Mouse (Mus musculus) forebrain, embryonic 15.5 days (tissue): ENCODE data around the gene Cdca7l. TPM values are rescaled to one million over a fixed set of nuclear protein-coding genes. Genes with fewer than 3 reads are reported as not detected.
"Not testable (repeated sequence)": the region's sequence is repeated elsewhere in the genome, so short reads cannot be mapped to it uniquely, and the experiment has no call there.

Source experiments
- ATAC-seq: fragments of 200-750 bp; cut with Nextera tagmentation; replicated peaks from 2 replicates; pipeline ENCODE4 v1.8.0; 2017; ENCODE audit warnings: mild to moderate bottlenecking, moderate TSS enrichment, moderate library complexity
- H3K27ac ChIP-seq: fragments of 300-500 bp; sonication (generic); replicated peaks from 2 replicates; pipeline ENCODE4 v1.5.1; 2015; ENCODE audit warnings: mild to moderate bottlenecking, inconsistent platforms
- H3K27me3 ChIP-seq: fragments of 300-500 bp; sonication (generic); 2 replicates; pipeline ENCODE4 v1.6.1; 2015; ENCODE audit warnings: inconsistent platforms
- H3K36me3 ChIP-seq: fragments of 300-500 bp; sonication (generic); 2 replicates; pipeline ENCODE4 v1.6.1; 2015; ENCODE audit warnings: mild to moderate bottlenecking, inconsistent platforms
- H3K4me1 ChIP-seq: fragments of 300-500 bp; sonication (generic); 2 replicates; pipeline ENCODE4 v1.6.1; 2015; ENCODE audit warnings: inconsistent platforms
- H3K4me2 ChIP-seq: fragments of 300-500 bp; sonication (generic); replicated peaks from 2 replicates; pipeline ENCODE4 v1.6.1; 2015; ENCODE audit warnings: mild to moderate bottlenecking, inconsistent platforms
- H3K4me3 ChIP-seq: fragments of 300-500 bp; sonication (generic); 2 replicates; pipeline ENCODE4 v1.5.1; 2015; ENCODE audit warnings: mild to moderate bottlenecking, inconsistent platforms
- H3K9ac ChIP-seq: fragments of 300-500 bp; sonication (generic); replicated peaks from 2 replicates; pipeline ENCODE4 v1.6.1; 2015; ENCODE audit warnings: mild to moderate bottlenecking, inconsistent platforms
- H3K9me3 ChIP-seq: fragments of 300-500 bp; sonication (generic); 2 replicates; pipeline ENCODE4 v1.6.1; 2016; ENCODE audit warnings: inconsistent platforms
- WGBS: fragments of 180-500 bp; shearing (Covaris S2); methylation state at CpG from one replicate; pipeline ENCODE4 v1.1.7; 2015; ENCODE audit warnings: mixed read lengths; 5-methylcytosine and 5-hydroxymethylcytosine counted together
- polyA plus RNA-seq: library from polyadenylated mRNA; unstranded; fragments of >200 nt; fragmentation: Nextera tagmentation; extraction: Ambion mirVana; gene quantifications from 2 replicates; pipeline ENCODE4 v1.2.1, GENCODE M21; 2015

Gene Cdca7l
- polyA plus RNA-seq: 11.6 and 13.9 TPM in 2 replicates

DNA sequence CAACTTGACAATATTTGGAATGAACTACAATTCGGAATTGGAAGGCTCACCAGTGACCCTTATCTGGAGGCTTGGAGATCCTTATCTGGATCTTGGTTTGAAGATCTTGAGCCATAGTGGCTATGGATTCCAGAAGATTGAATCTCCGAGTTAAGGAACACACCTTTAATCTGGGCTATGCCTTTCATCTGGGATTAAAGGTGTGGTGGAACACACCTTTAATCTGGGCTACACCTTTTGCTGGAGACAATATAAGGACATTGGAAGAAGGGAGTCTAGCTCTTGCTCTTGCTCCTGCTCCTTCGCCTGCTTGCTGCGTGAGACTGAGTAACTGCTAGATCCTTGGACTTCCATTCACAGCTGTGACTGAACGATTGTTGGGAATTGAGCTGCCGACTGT lies at the start of gene Cdca7l:
Gene Cdca7l, plus strand, starts transcription at position 301 of the 400 bp plus-strand sequence.
- not testable (repeated sequence) for H3K9ac ChIP-seq, H3K27ac ChIP-seq, H3K36me3 ChIP-seq, H3K27me3 ChIP-seq, H3K4me3 ChIP-seq, H3K9me3 ChIP-seq, H3K4me2 ChIP-seq, ATAC-seq
- peaks cover 34% of the 10 kb centered on the region for H3K4me1 ChIP-seq
- WGBS: 100% methylated on average over 2 of the region's 6 CpGs

DNA sequence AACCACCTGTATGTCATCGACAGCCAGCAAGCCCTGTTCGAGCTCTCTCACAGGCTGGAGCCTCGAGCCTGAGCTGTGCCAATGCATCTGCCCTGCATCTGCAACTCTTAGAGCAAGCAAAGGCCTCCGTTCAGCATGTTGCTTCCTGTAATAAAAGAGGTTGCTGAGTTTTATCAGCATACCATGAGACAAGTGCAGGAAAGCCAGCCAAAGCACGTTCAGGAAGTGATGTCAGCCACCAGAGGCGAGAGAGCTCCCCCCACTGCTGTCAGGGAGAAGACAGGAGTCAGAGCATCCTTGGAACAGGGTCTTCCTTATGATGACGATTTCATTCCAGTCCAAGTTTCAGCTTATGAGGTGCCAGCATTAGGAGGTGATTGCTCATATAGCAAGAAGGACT lies 48.1 kb upstream of the Cdca7l start:
- no peak for ATAC-seq
- H3K4me2 ChIP-seq: no peak overlapping the region
- no peaks in the 10 kb centered on the region for H3K9me3 ChIP-seq
- peaks cover 12% of the 10 kb centered on the region for H3K4me1 ChIP-seq
- no peaks in the 10 kb centered on the region for H3K27me3 ChIP-seq
- WGBS: 82% methylated on average over 7 of the region's 7 CpGs
- no peak overlapping the region for H3K9ac ChIP-seq
- no peak overlapping the region for H3K27ac ChIP-seq
- H3K4me3 ChIP-seq: no peak overlapping the region
- peaks cover 5% of the 10 kb centered on the region; the same call in 1 of the 2 replicates for H3K36me3 ChIP-seq

DNA sequence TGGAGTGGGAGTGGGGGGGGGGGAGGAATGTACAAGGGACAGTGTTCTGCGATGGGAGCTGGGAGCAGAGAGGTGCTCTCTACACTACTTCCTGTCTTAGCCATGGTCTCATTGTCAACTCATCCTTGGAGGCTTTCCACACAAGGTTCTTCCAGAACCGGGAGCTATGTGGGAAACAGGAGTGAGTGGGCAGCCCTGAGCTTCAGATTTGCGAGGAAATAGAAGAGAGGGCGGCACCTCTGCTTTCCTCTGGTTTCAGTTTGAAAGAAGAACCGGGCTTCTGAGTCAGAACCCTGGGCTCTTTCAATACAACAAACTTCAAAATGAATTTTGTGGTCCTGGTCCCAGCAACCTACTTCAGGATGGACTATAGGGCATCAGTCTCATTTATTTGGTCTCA lies 43.7 kb upstream of the Cdca7l start:
- H3K4me2 ChIP-seq: no peak overlapping the region
- no peaks in the 10 kb centered on the region for H3K9me3 ChIP-seq
- 85% methylated on average over 5 of the region's 5 CpGs for WGBS
- no peak overlapping the region for H3K9ac ChIP-seq
- H3K4me1 ChIP-seq: no peaks in the 10 kb centered on the region
- peaks cover 5% of the 10 kb centered on the region; the same call in 1 of the 2 replicates for H3K36me3 ChIP-seq
- no peak overlapping the region for H3K4me3 ChIP-seq
- no peaks in the 10 kb centered on the region for H3K27me3 ChIP-seq
- H3K27ac ChIP-seq: no peak overlapping the region
- no peak for ATAC-seq

DNA sequence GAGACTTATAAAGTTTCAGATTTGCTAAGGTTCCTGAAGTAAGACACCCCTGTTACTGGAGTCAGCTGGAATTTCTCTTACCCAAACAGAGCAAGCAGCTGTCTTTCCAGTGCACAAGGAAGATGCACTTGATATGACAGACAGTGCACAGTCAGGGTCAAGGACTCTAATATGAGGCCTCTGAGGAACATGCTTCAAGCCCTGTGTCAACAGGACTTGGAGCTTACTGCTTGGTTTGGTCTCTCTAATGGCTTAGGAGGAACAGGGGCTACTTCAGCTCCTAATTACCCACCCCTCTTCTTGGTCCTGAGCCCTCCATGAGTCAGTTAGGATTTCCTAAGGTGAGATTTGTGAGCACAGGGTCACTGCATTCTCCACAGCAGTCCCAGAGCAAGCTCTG lies 43.2 kb upstream of the Cdca7l start:
- no peak overlapping the region for H3K9ac ChIP-seq
- ATAC-seq: no peak
- no peaks in the 10 kb centered on the region for H3K27me3 ChIP-seq
- H3K4me2 ChIP-seq: no peak overlapping the region
- no peaks in the 10 kb centered on the region for H3K4me1 ChIP-seq
- no peaks in the 10 kb centered on the region for H3K9me3 ChIP-seq
- H3K27ac ChIP-seq: no peak overlapping the region
- H3K4me3 ChIP-seq: no peak overlapping the region
- peaks cover 4% of the 10 kb centered on the region; the same call in 1 of the 2 replicates for H3K36me3 ChIP-seq

DNA sequence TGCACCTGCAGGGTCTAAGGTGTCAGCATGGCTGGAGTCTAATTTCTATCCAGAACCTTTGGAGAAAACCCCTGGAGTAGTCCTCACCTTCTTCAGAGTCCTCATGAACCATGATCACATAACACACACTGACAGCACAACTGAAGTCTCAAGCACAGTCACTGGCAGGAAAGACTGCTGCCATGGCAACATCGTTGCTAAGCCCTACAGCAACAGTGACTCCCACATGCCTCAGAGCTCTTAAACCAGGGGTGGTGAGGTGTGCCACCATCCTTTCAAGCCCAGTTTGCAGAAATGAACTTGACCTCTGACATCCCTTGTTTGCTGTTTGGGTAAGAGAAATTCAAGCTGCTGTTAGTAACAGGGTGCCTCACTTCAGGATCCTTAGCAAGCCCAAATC lies 42.4 kb upstream of the Cdca7l start:
- Histone ChIP-seq H3K4me3 (no peak overlapping the region), H3K27me3 (no peaks in the 10 kb centered on the region), H3K9ac (no peak overlapping the region), H3K27ac (no peak overlapping the region), H3K4me2 (no peak overlapping the region), H3K9me3 (no peaks in the 10 kb centered on the region), H3K4me1 (no peaks in the 10 kb centered on the region), H3K36me3 (no peaks in the 10 kb centered on the region; the same call in 1 of the 2 replicates)
- WGBS: 41% methylated on average over 1 of the region's 1 CpGs
- ATAC-seq: peak; percentile 67; the same call in 1 of the 2 replicates

DNA sequence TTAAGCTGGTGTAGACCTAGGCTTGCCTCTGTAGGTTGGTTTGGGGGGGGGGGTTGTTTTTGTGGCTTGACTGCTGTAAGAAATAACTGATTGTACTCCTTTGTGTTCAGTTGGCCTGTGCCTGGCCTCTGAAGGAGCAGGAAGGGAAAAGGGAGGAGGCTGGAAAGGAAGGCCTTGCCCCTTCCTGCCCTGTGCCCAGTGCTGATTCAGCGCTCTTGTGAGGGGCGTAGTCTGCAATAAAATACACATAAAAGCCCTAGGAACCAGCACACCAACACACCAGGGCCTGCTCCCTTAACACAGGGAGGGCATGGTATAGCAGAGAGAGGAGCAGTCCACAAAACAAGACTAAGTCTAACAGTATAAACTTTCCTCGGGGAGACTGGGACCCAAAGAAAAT lies 40.8 kb upstream of the Cdca7l start:
- Histone ChIP-seq H3K4me1 (no peaks in the 10 kb centered on the region), H3K36me3 (no peaks in the 10 kb centered on the region), H3K27me3 (no peaks in the 10 kb centered on the region), H3K9me3 (no peaks in the 10 kb centered on the region), H3K4me2 (no peak overlapping the region), H3K4me3 (no peak overlapping the region), H3K27ac (no peak overlapping the region), H3K9ac (no peak overlapping the region)
- 80% methylated on average over 3 of the region's 3 CpGs for WGBS
- no peak for ATAC-seq

DNA sequence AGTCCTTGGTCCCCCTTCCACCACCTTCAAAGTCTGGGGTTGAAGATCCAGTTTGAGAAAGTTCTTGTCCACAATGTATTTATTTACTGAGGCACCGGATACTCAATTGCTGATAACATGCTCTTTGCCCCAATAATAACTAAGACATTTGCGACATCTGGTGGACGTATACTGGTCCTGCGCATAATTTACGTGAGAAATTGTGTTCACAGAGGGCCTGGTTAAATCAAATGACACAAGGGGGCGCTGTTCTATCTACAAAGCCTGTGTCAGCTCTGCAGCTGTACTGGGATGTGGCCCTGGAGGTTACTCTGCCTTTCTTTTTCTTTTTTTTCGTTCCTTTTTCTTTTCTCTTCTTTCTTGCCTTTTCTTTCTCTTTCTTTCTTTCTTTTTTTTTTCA lies 39.2 kb upstream of the Cdca7l start:
- no peak overlapping the region for H3K4me3 ChIP-seq
- no peaks in the 10 kb centered on the region for H3K27me3 ChIP-seq
- WGBS: 6% methylated on average over 7 of the region's 7 CpGs
- no peaks in the 10 kb centered on the region for H3K36me3 ChIP-seq
- no peak overlapping the region for H3K9ac ChIP-seq
- no peak overlapping the region for H3K4me2 ChIP-seq
- H3K4me1 ChIP-seq: no peaks in the 10 kb centered on the region
- ATAC-seq: peak; percentile 57
- no peaks in the 10 kb centered on the region for H3K9me3 ChIP-seq
- H3K27ac ChIP-seq: no peak overlapping the region

DNA sequence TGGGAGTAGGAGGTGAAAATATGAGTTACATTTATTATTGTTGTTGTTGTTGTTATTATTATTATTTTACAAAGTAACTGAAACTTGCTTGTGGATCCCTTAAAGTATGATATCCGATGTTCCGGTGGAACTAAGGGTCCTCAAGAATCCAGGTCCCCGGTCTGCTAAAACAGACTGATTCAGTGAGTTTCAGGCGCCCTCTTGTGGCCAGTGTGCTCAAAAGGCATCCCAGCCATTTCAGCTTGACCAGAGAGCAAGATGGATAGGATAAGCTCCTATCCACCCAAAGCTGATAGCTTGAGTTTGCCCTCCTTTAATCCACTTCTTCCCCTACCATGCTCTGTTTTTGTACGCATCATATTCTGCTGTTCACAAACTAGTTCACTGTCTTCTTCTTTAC lies 35.0 kb upstream of the Cdca7l start:
- WGBS: 5% methylated on average over 5 of the region's 5 CpGs
- Histone ChIP-seq H3K9me3 (no peaks in the 10 kb centered on the region), H3K36me3 (no peaks in the 10 kb centered on the region), H3K9ac (no peak overlapping the region), H3K27ac (no peak overlapping the region), H3K4me2 (no peak overlapping the region), H3K4me1 (no peaks in the 10 kb centered on the region), H3K27me3 (no peaks in the 10 kb centered on the region), H3K4me3 (no peak overlapping the region)
- ATAC-seq: 0 out of 2 replicates have a peak, but pooled peaks have one; percentile 39

DNA sequence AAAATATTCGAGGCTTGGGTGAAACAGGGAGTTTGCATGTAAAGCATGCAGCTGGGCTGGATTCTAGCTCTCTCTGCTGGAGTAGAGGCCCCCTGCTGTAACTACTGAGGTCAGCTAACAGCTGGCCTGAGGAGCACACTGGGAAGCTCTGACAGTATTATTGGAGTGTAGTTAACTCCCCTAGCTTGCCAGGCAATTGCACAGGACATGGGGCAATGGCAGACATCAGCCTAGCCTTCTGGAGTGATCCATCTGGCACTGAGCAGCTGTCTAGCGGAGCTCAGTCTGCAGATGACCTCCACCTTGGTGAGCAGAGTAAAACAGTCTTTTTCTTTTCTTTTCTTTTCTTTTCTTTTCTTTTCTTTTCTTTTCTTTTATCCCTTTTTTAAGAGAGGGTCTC lies 33.9 kb upstream of the Cdca7l start:
- Histone ChIP-seq H3K9me3 (no peaks in the 10 kb centered on the region), H3K27me3 (no peaks in the 10 kb centered on the region), H3K4me1 (no peaks in the 10 kb centered on the region), H3K9ac (no peak overlapping the region), H3K27ac (no peak overlapping the region), H3K4me2 (no peak overlapping the region), H3K4me3 (no peak overlapping the region), H3K36me3 (no peaks in the 10 kb centered on the region)
- WGBS: 39% methylated on average over 2 of the region's 2 CpGs
- no peak for ATAC-seq

DNA sequence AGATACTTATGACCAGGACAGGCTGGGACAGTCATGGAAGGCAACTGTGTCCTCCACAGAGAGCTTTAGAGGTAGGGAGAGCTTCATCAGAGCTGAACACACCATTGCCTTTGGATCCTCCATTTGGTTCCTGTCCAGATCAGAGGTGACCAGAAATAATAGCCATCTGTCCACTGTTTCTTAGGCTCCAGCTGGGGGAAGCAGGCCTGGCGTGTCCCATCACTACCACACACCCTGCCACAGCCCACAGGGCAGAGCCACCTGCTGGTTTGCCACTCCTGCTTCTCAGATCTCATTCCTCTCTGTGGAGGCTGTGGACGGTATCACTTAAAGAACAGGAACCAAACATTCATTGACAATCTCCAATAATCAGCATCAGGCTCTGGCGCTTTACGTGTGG lies 32.9 kb upstream of the Cdca7l start:
- Histone ChIP-seq H3K36me3 (no peaks in the 10 kb centered on the region), H3K9ac (no peak overlapping the region), H3K4me1 (no peaks in the 10 kb centered on the region), H3K4me3 (no peak overlapping the region), H3K27me3 (no peaks in the 10 kb centered on the region), H3K9me3 (no peaks in the 10 kb centered on the region), H3K27ac (no peak overlapping the region), H3K4me2 (no peak overlapping the region)
- no peak for ATAC-seq
- 87% methylated on average over 4 of the region's 4 CpGs for WGBS

DNA sequence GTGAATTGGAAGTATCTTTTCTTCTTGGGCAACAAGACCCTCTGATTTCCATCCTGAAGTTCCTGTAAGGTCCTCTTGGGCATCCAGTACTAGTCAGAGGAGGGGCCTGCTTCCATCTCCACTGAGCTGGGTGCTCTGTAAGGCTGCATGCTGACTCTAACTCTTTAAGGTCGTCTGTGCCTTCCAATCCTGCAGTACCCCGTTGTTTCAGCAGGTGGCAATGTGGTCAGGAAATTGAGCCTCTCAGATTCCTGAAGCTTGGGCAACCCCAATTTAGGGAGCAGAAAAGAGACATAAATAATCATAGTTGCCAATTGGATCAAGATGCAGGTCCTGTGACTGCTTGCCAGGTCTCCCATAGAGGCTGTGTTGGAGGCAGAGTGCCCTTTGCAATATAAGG lies 31.5 kb upstream of the Cdca7l start:
- H3K9ac ChIP-seq: no peak overlapping the region
- H3K4me2 ChIP-seq: no peak overlapping the region
- H3K36me3 ChIP-seq: no peaks in the 10 kb centered on the region
- no peaks in the 10 kb centered on the region for H3K4me1 ChIP-seq
- WGBS: 2% methylated on average over 2 of the region's 2 CpGs
- ATAC-seq: peak; percentile 49; the same call in 1 of the 2 replicates
- no peak overlapping the region for H3K4me3 ChIP-seq
- H3K27ac ChIP-seq: no peak overlapping the region
- no peaks in the 10 kb centered on the region for H3K27me3 ChIP-seq
- H3K9me3 ChIP-seq: no peaks in the 10 kb centered on the region

DNA sequence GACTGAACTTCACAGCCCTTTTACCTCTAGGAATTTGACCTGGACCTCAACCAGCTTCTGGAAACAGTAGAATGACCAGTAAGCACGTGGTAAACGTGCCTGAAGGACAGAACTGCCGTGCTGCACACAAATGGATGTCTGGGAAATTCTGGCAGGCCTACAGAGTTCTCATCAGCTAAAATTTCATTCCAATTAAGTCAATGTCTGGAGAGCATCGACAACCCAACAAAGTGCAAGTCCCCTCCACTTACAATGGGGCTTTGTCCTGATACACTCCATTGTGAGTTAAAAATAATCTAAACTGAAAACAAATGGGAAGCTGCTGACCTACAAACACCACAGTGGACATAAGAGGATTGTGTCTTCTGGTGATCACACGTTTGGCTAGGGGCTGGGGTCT lies 27.2 kb upstream of the Cdca7l start:
- no peak for ATAC-seq
- H3K9ac ChIP-seq: no peak overlapping the region
- H3K27me3 ChIP-seq: no peaks in the 10 kb centered on the region
- 58% methylated on average over 5 of the region's 5 CpGs for WGBS
- H3K4me1 ChIP-seq: no peaks in the 10 kb centered on the region
- no peaks in the 10 kb centered on the region for H3K9me3 ChIP-seq
- H3K4me2 ChIP-seq: no peak overlapping the region
- H3K4me3 ChIP-seq: no peak overlapping the region
- H3K36me3 ChIP-seq: no peaks in the 10 kb centered on the region
- H3K27ac ChIP-seq: no peak overlapping the region

DNA sequence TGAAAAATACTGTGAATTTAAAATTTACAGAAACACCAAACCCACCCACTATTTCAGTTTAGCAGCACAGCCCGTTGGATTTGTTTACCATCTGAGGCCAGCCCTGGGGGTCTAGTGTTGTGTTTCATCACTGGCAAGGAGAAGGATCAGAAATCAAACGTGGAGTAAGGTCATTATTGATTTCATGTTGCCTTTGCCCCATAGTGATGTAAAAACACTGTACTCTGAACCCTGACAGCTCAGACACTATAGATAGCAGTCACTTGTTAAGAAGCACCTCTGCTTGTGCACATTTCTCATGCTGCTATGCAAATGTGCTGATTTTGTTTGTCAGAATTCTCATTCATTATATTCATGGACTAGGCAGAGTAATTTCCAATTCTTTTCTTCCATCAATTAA lies 22.7 kb upstream of the Cdca7l start:
- no peak for ATAC-seq
- no peak overlapping the region for H3K27ac ChIP-seq
- no peak overlapping the region for H3K9ac ChIP-seq
- H3K36me3 ChIP-seq: no peaks in the 10 kb centered on the region
- H3K4me2 ChIP-seq: no peak overlapping the region
- H3K4me1 ChIP-seq: no peaks in the 10 kb centered on the region; the same call in 1 of the 2 replicates
- H3K9me3 ChIP-seq: no peaks in the 10 kb centered on the region
- H3K27me3 ChIP-seq: no peaks in the 10 kb centered on the region
- WGBS: 50% methylated on average over 2 of the region's 2 CpGs
- H3K4me3 ChIP-seq: no peak overlapping the region
